Mouse (Mus musculus): ENCODE measurements around the gene Mllt1.

GRCm38 (mm10) chr17:56974708-56975240 is 39.6 kb upstream of the Mllt1 start:
- TF ChIP-seq CTCF (IDR thresholded peaks at IDR 0.05; ENCODE audit: borderline replicate concordance, extremely low read depth, insufficient read depth, insufficient read length) (no peak), POLR2A (IDR thresholded peaks at IDR 0.05; ENCODE audit: borderline replicate concordance, extremely low read depth, insufficient read depth, insufficient read length, poor library complexity, severe bottlenecking) (no peak)

Measured in brain, embryonic 14.5 days (tissue).